Mouse (Mus musculus) heart, adult 2 months (tissue): Measurements from ENCODE around the gene Map4k5.
A peak's percentile ranks its signal among the peaks of the same experiment; 100 is the strongest.

Experiments
- CTCF ChIP-seq: fragments of 200-600 bp; IDR thresholded peaks from 2 replicates; pipeline ENCODE4 v1.8.1; 2022; ENCODE audit warnings: antibody characterized with exemption, mild to moderate bottlenecking, moderate library complexity
- EP300 ChIP-seq: fragments of 200-500 bp; IDR thresholded peaks from 2 replicates; pipeline ENCODE4 v1.6.1; 2011; ENCODE audit warnings: low read depth, low read length, control low read depth; ENCODE audit not compliant: insufficient read depth
- POLR2A ChIP-seq: fragments of 200-500 bp; IDR thresholded peaks from 2 replicates; pipeline ENCODE4 v1.6.1; 2011; ENCODE audit warnings: mild to moderate bottlenecking, low read depth, low read length, control low read depth; ENCODE audit not compliant: insufficient read depth

DNA sequence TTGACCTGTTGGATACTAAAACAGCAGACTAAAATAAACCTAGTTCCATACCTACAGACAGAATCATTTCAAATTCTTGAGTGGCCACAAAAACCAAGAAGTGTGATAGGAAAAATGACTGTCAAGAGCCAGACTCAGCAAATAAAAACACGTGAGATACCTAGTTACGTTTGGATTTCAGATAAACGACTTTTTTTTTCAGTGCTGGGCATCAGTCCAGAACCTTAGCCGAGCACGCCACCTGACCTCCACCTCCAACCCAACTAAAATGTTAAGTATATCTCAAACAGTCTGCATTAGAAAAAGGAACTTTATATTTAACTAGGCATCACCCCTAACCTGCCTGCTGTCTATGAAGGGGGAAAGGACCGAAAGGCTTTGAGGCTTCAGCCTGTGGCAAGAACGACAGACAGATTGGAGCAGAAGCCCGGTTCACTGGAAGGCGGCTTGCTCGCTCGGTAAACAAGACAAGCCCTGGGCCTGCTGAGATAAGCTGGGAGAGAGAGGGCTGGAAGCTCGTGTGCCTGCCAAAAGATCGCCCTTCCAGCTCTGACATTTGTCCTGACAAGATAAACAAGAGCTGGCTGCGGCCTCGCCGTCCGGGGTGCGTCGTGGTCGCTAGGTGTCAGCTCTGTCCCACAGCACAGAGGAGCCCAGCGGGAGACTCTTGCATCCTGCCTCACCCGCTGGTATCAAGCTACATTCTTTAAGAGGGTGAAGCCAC lies 135.4 kb downstream of the Map4k5 start:
- TF ChIP-seq CTCF (peak; percentile 94), POLR2A (no peak; the same call in 1 of the 2 replicates), EP300 (peak; percentile 87; the same call in 1 of the 2 replicates)
